Mouse (Mus musculus): ENCODE data around the gene Fbn1. TPM values are rescaled to one million over a fixed set of nuclear protein-coding genes. Genes with fewer than 3 reads are reported as not detected.

Gene Fbn1
- polyA plus RNA-seq, 1 experiment from 2014 or later = 16.8 TPM

- WGBS = 86% methylated on average over 9 of the region's 9 CpGs
- Histone ChIP-seq H3K4me1 (no peaks in the 10 kb centered on the region), H3K27me3 (ENCODE audit: insufficient read depth, poor library complexity, severe bottlenecking) (no peaks in the 10 kb centered on the region), H3K4me3 (no peak overlapping the region), H3K27ac (no peak overlapping the region), H3K9me3 (no peaks in the 10 kb centered on the region), H3K36me3 (peaks cover 13% of the 10 kb centered on the region)
- no peak for DNase-seq (ENCODE audit: low spot score)
Observed at GRCm38 (mm10) chr2:125394428-125395101, 113.2 kb downstream of the Fbn1 start.

GRCm38 (mm10) chr2:125391582-125391981 is 116.2 kb downstream of the Fbn1 start:
- no peak overlapping the region for H3K4me3 ChIP-seq
- H3K27ac ChIP-seq = no peak overlapping the region
- H3K27me3 ChIP-seq (ENCODE audit: insufficient read depth, poor library complexity, severe bottlenecking) = no peaks in the 10 kb centered on the region
- peaks cover 22% of the 10 kb centered on the region for H3K36me3 ChIP-seq
- 87% methylated on average over 6 of the region's 6 CpGs for WGBS
- DNase-seq (ENCODE audit: low spot score) = no peak
- H3K9me3 ChIP-seq = no peaks in the 10 kb centered on the region
- no peaks in the 10 kb centered on the region for H3K4me1 ChIP-seq

DNA sequence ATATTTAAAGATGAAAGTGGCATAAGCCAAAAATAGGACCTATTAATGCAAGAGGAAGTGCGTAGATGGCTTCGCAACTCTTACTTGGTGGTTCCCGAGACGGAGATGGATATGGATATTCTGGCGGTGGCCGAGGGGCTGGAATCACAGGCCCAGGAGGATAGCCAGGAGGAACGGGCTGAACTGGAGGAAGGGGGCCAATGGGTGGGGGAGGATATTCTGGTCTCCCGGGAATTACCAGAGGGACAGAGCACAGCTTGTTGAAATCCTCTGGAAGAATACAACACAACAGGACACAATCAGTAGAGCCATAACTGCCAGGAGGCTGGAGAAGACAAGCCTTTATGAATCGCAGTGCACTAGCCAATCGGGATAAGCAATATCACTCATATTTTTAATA is 118.0 kb downstream of the Fbn1 start:
- H3K27ac ChIP-seq = no peak overlapping the region
- H3K4me3 ChIP-seq = no peak overlapping the region
- no peaks in the 10 kb centered on the region for H3K9me3 ChIP-seq
- H3K4me1 ChIP-seq = no peaks in the 10 kb centered on the region
- DNase-seq (ENCODE audit: low spot score) = no peak
- peaks cover 24% of the 10 kb centered on the region for H3K36me3 ChIP-seq
- no peaks in the 10 kb centered on the region for H3K27me3 ChIP-seq (ENCODE audit: insufficient read depth, poor library complexity, severe bottlenecking)
- WGBS = 92% methylated on average over 10 of the region's 10 CpGs

DNA sequence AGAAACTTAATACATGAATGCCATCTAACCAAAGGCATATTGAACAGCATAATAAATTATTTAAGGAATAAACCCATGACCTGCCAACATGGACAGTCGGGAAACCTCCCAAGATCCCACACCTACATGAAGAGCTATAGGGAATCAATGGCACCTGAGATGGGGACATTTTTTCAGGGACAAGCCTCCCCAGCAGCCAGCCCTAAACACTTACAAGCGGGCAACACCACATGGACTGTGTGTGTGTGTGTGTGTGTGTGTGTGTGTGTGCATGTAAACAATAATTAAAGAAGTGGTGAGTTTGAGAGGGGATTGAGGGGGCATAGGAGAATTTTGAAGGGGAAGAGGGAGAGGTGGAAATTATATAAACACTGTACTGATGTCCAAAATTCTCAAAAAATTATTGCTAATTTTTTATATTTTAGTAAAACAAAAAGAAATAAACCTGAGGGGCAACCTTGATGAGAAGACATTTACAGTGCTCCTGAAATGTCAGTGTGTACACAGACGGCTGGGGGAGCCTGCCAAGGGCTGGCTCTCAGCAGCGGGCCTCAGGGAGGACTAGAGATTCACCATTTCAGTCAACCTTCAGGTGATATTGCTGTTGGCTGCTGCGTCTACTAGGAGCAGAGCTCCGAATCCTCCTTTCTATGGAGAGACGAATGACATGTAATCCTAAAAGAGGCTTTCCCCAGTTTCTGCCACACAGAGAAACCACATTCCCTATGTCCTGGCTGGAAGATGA is 121.4 kb downstream of the Fbn1 start:
- no peaks in the 10 kb centered on the region for H3K9me3 ChIP-seq
- 78% methylated on average over 7 of the region's 7 CpGs for WGBS
- H3K4me3 ChIP-seq = no peak overlapping the region
- H3K27me3 ChIP-seq (ENCODE audit: insufficient read depth, poor library complexity, severe bottlenecking) = no peaks in the 10 kb centered on the region
- no peak overlapping the region for H3K27ac ChIP-seq
- 0 out of 2 replicates have a peak, but pooled peaks cover 3% of the 10 kb centered on the region for H3K4me1 ChIP-seq
- peaks cover 21% of the 10 kb centered on the region for H3K36me3 ChIP-seq
- DNase-seq (ENCODE audit: low spot score) = no peak

DNA sequence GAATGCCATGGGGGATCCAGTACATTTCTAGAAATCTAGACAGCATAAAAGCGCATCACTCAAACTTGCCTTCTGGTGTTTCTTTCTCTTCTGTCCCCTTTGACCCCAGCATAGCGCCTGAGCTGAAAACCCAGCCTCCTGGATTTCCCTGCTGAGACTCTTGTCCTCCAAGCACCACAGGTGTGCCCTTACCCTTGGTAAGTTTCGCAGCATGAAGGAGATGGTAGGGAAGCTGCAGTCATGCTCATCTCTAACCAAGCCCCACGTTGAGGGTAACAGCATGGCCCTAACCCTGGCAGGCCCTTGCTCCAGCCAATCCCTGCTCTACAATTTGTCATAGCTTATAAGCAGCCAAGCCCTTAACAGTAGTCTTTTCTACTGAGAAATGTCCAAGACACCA is 122.9 kb downstream of the Fbn1 start:
- Histone ChIP-seq H3K27ac (no peak overlapping the region), H3K36me3 (peaks cover 22% of the 10 kb centered on the region), H3K4me3 (no peak overlapping the region), H3K4me1 (0 out of 2 replicates have a peak, but pooled peaks cover 3% of the 10 kb centered on the region), H3K9me3 (no peaks in the 10 kb centered on the region), H3K27me3 (ENCODE audit: insufficient read depth, poor library complexity, severe bottlenecking) (no peaks in the 10 kb centered on the region)
- DNase-seq (ENCODE audit: low spot score) = no peak
- WGBS = 71% methylated on average over 4 of the region's 4 CpGs

DNA sequence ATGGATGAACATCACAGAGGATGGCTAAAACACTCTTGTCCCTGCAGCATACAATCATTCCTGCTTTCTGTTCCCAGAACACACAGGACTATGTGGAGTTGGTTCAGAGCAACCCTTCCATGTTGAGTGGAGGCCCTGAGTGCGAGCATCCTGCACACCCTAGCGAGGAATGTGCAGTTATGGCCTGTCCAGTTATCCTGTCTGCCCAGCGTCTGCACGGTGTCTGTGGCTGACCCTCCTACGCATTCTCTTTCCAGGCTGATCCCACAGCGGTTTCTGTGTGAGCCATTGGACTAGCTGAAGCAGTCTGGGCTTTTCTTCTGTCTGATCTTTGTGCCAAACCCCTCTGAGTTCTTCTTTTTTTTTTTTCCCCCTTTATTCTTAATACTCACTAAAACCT is 123.4 kb downstream of the Fbn1 start:
- Histone ChIP-seq H3K4me3 (no peak overlapping the region), H3K36me3 (peaks cover 19% of the 10 kb centered on the region), H3K4me1 (0 out of 2 replicates have a peak, but pooled peaks cover 3% of the 10 kb centered on the region), H3K9me3 (no peaks in the 10 kb centered on the region), H3K27ac (no peak overlapping the region), H3K27me3 (ENCODE audit: insufficient read depth, poor library complexity, severe bottlenecking) (no peaks in the 10 kb centered on the region)
- no peak for DNase-seq (ENCODE audit: low spot score)
- WGBS = 84% methylated on average over 6 of the region's 6 CpGs

- Histone ChIP-seq H3K27ac (no peak overlapping the region), H3K27me3 (ENCODE audit: insufficient read depth, poor library complexity, severe bottlenecking) (no peaks in the 10 kb centered on the region), H3K4me1 (0 out of 2 replicates have a peak, but pooled peaks cover 3% of the 10 kb centered on the region), H3K9me3 (no peaks in the 10 kb centered on the region), H3K36me3 (peaks cover 8% of the 10 kb centered on the region; the same call in 1 of the 2 replicates), H3K4me3 (no peak overlapping the region)
- WGBS = 88% methylated on average over 7 of the region's 7 CpGs
- DNase-seq (ENCODE audit: low spot score) = no peak
Observed at GRCm38 (mm10) chr2:125383273-125383641, 124.5 kb downstream of the Fbn1 start.

- Histone ChIP-seq H3K27ac (no peak overlapping the region), H3K4me3 (no peak overlapping the region), H3K27me3 (ENCODE audit: insufficient read depth, poor library complexity, severe bottlenecking) (no peaks in the 10 kb centered on the region), H3K4me1 (0 out of 2 replicates have a peak, but pooled peaks cover 3% of the 10 kb centered on the region), H3K36me3 (peaks cover 8% of the 10 kb centered on the region; the same call in 1 of the 2 replicates), H3K9me3 (no peaks in the 10 kb centered on the region)
- 82% methylated on average over 7 of the region's 7 CpGs for WGBS
- no peak for DNase-seq (ENCODE audit: low spot score)
Observed at GRCm38 (mm10) chr2:125382613-125383272, 125.0 kb downstream of the Fbn1 start.

DNA sequence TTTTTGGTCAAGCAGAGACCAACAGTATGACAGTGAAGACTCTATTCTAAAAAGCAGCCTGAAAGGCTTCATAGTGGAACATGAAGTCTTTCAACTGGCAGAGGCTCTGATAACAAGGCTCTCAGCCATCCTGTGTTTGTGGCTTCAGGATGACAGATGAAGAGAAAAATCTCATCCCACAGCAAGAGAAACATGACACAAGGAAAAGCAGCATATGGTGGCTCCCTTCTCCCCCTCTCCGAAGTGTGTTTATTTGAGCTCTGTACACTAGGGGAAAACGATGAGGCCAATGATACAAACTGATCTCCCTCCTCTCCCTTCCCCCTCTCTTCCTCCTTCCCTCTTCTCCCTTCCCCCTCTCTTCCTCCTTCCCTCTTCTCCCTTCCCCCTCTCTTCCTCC is 127.7 kb downstream of the Fbn1 start:
- DNase-seq (ENCODE audit: low spot score) = no peak

GRCm38 (mm10) chr2:125379206-125379605 is 128.6 kb downstream of the Fbn1 start:
- Histone ChIP-seq H3K27ac (no peak overlapping the region), H3K27me3 (ENCODE audit: insufficient read depth, poor library complexity, severe bottlenecking) (no peaks in the 10 kb centered on the region), H3K4me3 (no peak overlapping the region), H3K9me3 (no peaks in the 10 kb centered on the region), H3K36me3 (peaks cover 21% of the 10 kb centered on the region; the same call in 1 of the 2 replicates), H3K4me1 (0 out of 2 replicates have a peak, but pooled peaks cover 3% of the 10 kb centered on the region)
- 86% methylated on average over 2 of the region's 2 CpGs for WGBS
- no peak for DNase-seq (ENCODE audit: low spot score)

More for the DNA sequence above, 127.7 kb downstream of the Fbn1 start:
- 70% methylated on average over 2 of the region's 2 CpGs for WGBS
- Histone ChIP-seq H3K4me3 (no peak overlapping the region), H3K36me3 (peaks cover 17% of the 10 kb centered on the region; the same call in 1 of the 2 replicates), H3K4me1 (0 out of 2 replicates have a peak, but pooled peaks cover 3% of the 10 kb centered on the region), H3K27ac (no peak overlapping the region), H3K9me3 (no peaks in the 10 kb centered on the region), H3K27me3 (ENCODE audit: insufficient read depth, poor library complexity, severe bottlenecking) (no peaks in the 10 kb centered on the region)

DNA sequence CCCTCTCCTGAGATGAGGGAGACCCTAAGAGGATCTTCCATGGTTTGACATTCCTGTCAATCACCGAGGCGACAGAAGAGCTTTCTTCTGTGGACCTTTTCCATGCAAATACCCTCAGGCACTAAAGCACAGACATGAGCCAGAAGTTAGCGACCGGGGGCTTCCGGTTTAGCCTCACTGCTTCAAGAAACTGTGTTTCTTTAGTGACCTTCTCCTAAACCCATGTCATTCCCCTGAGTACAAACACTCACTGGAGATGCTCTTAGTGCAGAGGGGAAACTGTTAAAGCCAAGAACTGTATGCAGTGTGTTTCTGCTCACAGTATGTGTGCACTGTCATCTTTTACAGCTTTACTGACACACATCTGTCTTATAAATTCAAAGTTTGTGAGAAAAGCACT is 131.9 kb downstream of the Fbn1 start:
- no peaks in the 10 kb centered on the region for H3K9me3 ChIP-seq
- H3K4me1 ChIP-seq = no peaks in the 10 kb centered on the region
- no peak overlapping the region for H3K4me3 ChIP-seq
- peaks cover 20% of the 10 kb centered on the region; the same call in 1 of the 2 replicates for H3K36me3 ChIP-seq
- H3K27ac ChIP-seq = no peak overlapping the region
- no peaks in the 10 kb centered on the region for H3K27me3 ChIP-seq (ENCODE audit: insufficient read depth, poor library complexity, severe bottlenecking)
- DNase-seq (ENCODE audit: low spot score) = no peak
- WGBS = 80% methylated on average over 5 of the region's 5 CpGs

DNA sequence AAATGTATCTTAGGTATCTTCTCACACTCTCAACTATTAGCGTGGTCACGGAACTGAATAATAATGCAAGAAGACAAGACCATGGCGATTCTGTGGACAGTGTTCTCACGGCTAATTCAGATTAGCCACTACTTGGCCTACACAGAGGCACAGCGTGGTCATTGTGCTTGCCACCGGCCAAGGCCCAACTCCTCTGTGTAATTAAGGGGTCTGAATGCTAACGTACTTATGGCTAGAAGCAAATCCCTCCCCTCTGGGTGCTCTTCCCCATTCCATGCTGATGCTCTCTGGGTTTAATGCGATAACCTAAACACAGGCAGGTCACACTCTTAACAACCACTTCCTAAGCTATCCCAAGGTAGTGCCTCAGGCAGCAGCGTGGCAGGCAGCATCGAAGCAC is 132.5 kb downstream of the Fbn1 start:
- Histone ChIP-seq H3K27me3 (ENCODE audit: insufficient read depth, poor library complexity, severe bottlenecking) (no peaks in the 10 kb centered on the region), H3K4me1 (no peaks in the 10 kb centered on the region), H3K9me3 (no peaks in the 10 kb centered on the region), H3K27ac (no peak overlapping the region), H3K36me3 (peaks cover 26% of the 10 kb centered on the region; the same call in 1 of the 2 replicates), H3K4me3 (no peak overlapping the region)
- no peak for DNase-seq (ENCODE audit: low spot score)
- 82% methylated on average over 10 of the region's 10 CpGs for WGBS

DNA sequence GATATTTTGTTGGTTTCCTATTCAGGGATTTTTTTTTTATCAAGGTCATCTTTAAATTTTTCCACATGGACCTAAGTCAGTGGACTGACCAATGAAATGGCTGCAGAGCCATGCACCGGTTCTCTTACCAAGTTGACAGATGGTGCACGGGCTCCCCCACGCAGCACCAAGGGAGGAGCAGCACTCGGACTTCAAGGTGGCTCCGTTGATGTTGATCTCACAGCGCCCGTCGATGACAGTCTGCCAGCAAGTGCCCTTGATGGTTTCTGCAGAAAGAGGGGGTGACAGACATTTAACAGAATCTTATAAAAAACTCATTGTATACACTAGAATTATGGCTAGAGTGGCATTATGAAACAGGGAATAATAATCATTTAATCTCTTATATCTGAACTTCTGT is 138.1 kb downstream of the Fbn1 start:
- WGBS = 89% methylated on average over 8 of the region's 8 CpGs

More for the DNA sequence above, 138.1 kb downstream of the Fbn1 start:
- Histone ChIP-seq H3K4me3 (no peak overlapping the region), H3K27ac (no peak overlapping the region), H3K9me3 (no peaks in the 10 kb centered on the region), H3K4me1 (no peaks in the 10 kb centered on the region), H3K27me3 (ENCODE audit: insufficient read depth, poor library complexity, severe bottlenecking) (no peaks in the 10 kb centered on the region), H3K36me3 (peaks cover 58% of the 10 kb centered on the region)
- no peak for DNase-seq (ENCODE audit: low spot score)
